Comparison of ENCODE assay signal across 8 mouse cellular contexts in the genomic region with DNA sequence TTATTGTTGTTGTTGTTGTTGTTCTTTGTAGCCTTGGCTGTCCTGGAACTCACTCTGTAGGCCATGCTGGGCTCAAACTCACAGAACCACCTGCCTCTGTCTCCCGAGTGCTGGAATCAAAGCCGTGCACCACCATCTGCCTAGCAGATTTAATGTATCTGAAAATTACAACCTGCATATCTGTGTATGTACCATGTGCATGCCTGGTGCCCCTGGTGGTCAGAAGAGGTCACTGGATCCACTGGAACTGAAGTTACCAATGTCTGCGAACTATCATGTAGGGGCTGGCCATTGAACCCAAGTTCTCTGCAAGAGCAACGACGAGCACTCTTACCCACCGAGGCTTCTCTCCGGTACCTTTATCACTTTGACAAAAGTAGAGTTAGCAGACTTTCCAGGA. TPM values are rescaled to one million over a fixed set of nuclear protein-coding genes. Genes with fewer than 3 reads are reported as not detected.
DNase-seq lines count a peak whose midpoint lies in the region; ATAC-seq and TF ChIP-seq lines count a peak whose summit lies in the region.

No protein-coding gene starts in this region.

- peak; percentile 15 for DNase-seq in hindbrain, postnatal 0 days (ENCODE audit: low spot score)
- no peak for DNase-seq in hindbrain, embryonic 14.5 days (ENCODE audit: low spot score)
- DNase-seq in thymus, postnatal 4 days = peak; percentile 58
- no peak for DNase-seq in thymus, postnatal 10 days (ENCODE audit: low spot score in 2 of 2)
- DNase-seq in ovary, postnatal 14 days (ENCODE audit: low spot score) = no peak
- DNase-seq in gastrocnemius, postnatal 14 days = no peak
- DNase-seq in urinary bladder, adult 18-20 months (ENCODE audit: low spot score in 2 of 2) = no peak

- H3K4me2 ChIP-seq in hindbrain, postnatal 0 days (ENCODE audit: low read depth, low read length) = no peak overlapping the region
- no peak overlapping the region for H3K4me2 ChIP-seq in hindbrain, embryonic 14.5 days (replicated peaks)

- H3K36me3 ChIP-seq in hindbrain, postnatal 0 days (ENCODE audit: insufficient read depth, low read length) = no peaks in the 10 kb centered on the region
- H3K36me3 ChIP-seq in hindbrain, embryonic 14.5 days (replicated peaks; ENCODE audit: control insufficient read depth, insufficient read depth) = peaks cover 4% of the 10 kb centered on the region; the same call in 1 of the 2 replicates

- peak; percentile 63 for TF ChIP-seq CTCF in hindbrain, postnatal 0 days (IDR thresholded peaks at IDR 0.05; ENCODE audit: low read depth)

- no peak overlapping the region for H3K4me3 ChIP-seq in hindbrain, postnatal 0 days (ENCODE audit: low read length)
- no peak overlapping the region for H3K4me3 ChIP-seq in hindbrain, embryonic 14.5 days (replicated peaks; ENCODE audit: low read length)

- intact Hi-C loops in gastrocnemius, postnatal 14 days (cut with DNase I; ENCODE audit: low total_unique reads) = loop anchor here (5.0 kb wide), 1 partner anchor 196 kb away; no protein-coding TSS in a partner anchor

- 88% methylated on average over 7 of the region's 7 CpGs for WGBS in hindbrain, postnatal 0 days
- 91% methylated on average over 7 of the region's 7 CpGs for WGBS in hindbrain, embryonic 14.5 days

- no peak overlapping the region for H3K27ac ChIP-seq in hindbrain, postnatal 0 days
- no peak overlapping the region for H3K27ac ChIP-seq in hindbrain, embryonic 14.5 days

- H3K9me3 ChIP-seq in hindbrain, postnatal 0 days (ENCODE audit: low read length) = no peaks in the 10 kb centered on the region
- no peaks in the 10 kb centered on the region for H3K9me3 ChIP-seq in hindbrain, embryonic 14.5 days (ENCODE audit: control insufficient read depth, low read length)

- H3K4me1 ChIP-seq in hindbrain, postnatal 0 days (ENCODE audit: insufficient read depth, low read length) = no peaks in the 10 kb centered on the region
- no peaks in the 10 kb centered on the region for H3K4me1 ChIP-seq in hindbrain, embryonic 14.5 days (replicated peaks; ENCODE audit: control insufficient read depth, insufficient read depth, low read length)

- ATAC-seq in hindbrain, postnatal 0 days = 0 out of 2 replicates have a peak, but pooled peaks have one; percentile 31
- no peak for ATAC-seq in hindbrain, embryonic 14.5 days (ENCODE audit: low FRiP score)
- ATAC-seq in inflammation-experienced regulatory T-cells, adult 6 months = peak; percentile 73

- no peak overlapping the region for H3K9ac ChIP-seq in hindbrain, postnatal 0 days (replicated peaks; ENCODE audit: low read length)
- no peak overlapping the region for H3K9ac ChIP-seq in hindbrain, embryonic 14.5 days

- H3K27me3 ChIP-seq in hindbrain, postnatal 0 days (ENCODE audit: insufficient read depth, low read length) = no peaks in the 10 kb centered on the region
- no peaks in the 10 kb centered on the region for H3K27me3 ChIP-seq in hindbrain, embryonic 14.5 days (ENCODE audit: control insufficient read depth, insufficient read depth, low read length)

RNA-seq across cellular contexts. Expression of gene Alg14, which starts 15.1 kb away (rescaled TPM):
- total RNA-seq in hindbrain, postnatal 0 days (2014; rRNA removed) = 26.6 and 30.3 TPM in 2 replicates
- polyA plus RNA-seq in hindbrain, postnatal 0 days (2015; fragmentation: Nextera tagmentation; extraction: Ambion mirVana) = 35.3 and 39.5 TPM in 2 replicates
- 35.0 and 47.1 TPM in 2 replicates for polyA plus RNA-seq in hindbrain, embryonic 14.5 days (2014; fragmentation: Nextera tagmentation; extraction: Ambion mirVana)
- 10 to 100 TPM; 18.1 to 24.6 (median 21.3) TPM for polyA plus RNA-seq in inflammation-experienced regulatory T-cells, adult 6 months (2017; shearing (Covaris generic))
- 10 to 100 TPM in 1 of 2 experiments, 1 to 10 TPM in 1; 8.7 to 12.4 TPM for total RNA-seq in gastrocnemius, postnatal 14 days (2021)

RNA-seq across cellular contexts. Expression of gene Tmem56, which starts 23.7 kb away (rescaled TPM):
- total RNA-seq in hindbrain, postnatal 0 days (2014; rRNA removed) = 8.1 and 13.5 TPM in 2 replicates
- 3.8 and 3.9 TPM in 2 replicates for polyA plus RNA-seq in hindbrain, postnatal 0 days (2015; fragmentation: Nextera tagmentation; extraction: Ambion mirVana)
- 4.3 and 5.0 TPM in 2 replicates for polyA plus RNA-seq in hindbrain, embryonic 14.5 days (2014; fragmentation: Nextera tagmentation; extraction: Ambion mirVana)
- not detected for polyA plus RNA-seq in inflammation-experienced regulatory T-cells, adult 6 months (2017; shearing (Covaris generic))
- total RNA-seq in gastrocnemius, postnatal 14 days (2021) = 1 to 10 TPM; 9.4 to 9.5 TPM

Comparison
In these comparisons a context has a peak if more than half of its experiments do, and no peak if none do; other contexts are left out.
1. DNase-seq: peak in hindbrain, postnatal 0 days (single experiment) and thymus, postnatal 4 days (single experiment); none in hindbrain, embryonic 14.5 days (single experiment), thymus, postnatal 10 days (0 of 2), ovary, postnatal 14 days (single experiment), gastrocnemius, postnatal 14 days (single experiment) and urinary bladder, adult 18-20 months (0 of 2).